Mouse (Mus musculus): Measurements from ENCODE around the gene Idh1.
A peak's percentile ranks its signal among the peaks of the same experiment; 100 is the strongest.
"Not testable (repeated sequence)": the region's sequence is repeated elsewhere in the genome, so short reads cannot be mapped to it uniquely, and the experiment has no call there.

The Idh1 gene

GRCm38 (mm10) chr1:65186287-65187073 lies at the start of gene Idh1, which contains the start of gene Pikfyve:
Idh1 (minus strand) TSS chr1:65186500.
Pikfyve (plus strand) TSS chr1:65186683.
- Histone ChIP-seq H3K36me3 (ENCODE audit: control insufficient read depth, insufficient read depth, low read length, poor library complexity, severe bottlenecking) (no peaks in the 10 kb centered on the region; the same call in 1 of the 2 replicates), H3K27me3 (ENCODE audit: control insufficient read depth, insufficient read depth, low read length, poor library complexity, severe bottlenecking) (no peaks in the 10 kb centered on the region)
- DNase-seq (ENCODE audit: low read depth, low spot score), result peak; percentile 98

- no peaks in the 10 kb centered on the region for H3K27me3 ChIP-seq (ENCODE audit: control insufficient read depth, insufficient read depth, low read length, poor library complexity, severe bottlenecking)
- peak; percentile 25 for DNase-seq (ENCODE audit: low read depth, low spot score)
- 0 out of 2 replicates have a peak, but pooled peaks cover 2% of the 10 kb centered on the region for H3K36me3 ChIP-seq (ENCODE audit: control insufficient read depth, insufficient read depth, low read length, poor library complexity, severe bottlenecking)
Observed at GRCm38 (mm10) chr1:65230566-65230965, 44.3 kb upstream of the Idh1 start.

- not testable (repeated sequence) for H3K27me3 ChIP-seq (ENCODE audit: control insufficient read depth, insufficient read depth, low read length, poor library complexity, severe bottlenecking); H3K36me3 ChIP-seq (ENCODE audit: control insufficient read depth, insufficient read depth, low read length, poor library complexity, severe bottlenecking)
- peak; percentile 33 for DNase-seq (ENCODE audit: low read depth, low spot score)
Observed at GRCm38 (mm10) chr1:65229768-65230167, 43.5 kb upstream of the Idh1 start.

- Histone ChIP-seq H3K36me3 (ENCODE audit: control insufficient read depth, insufficient read depth, low read length, poor library complexity, severe bottlenecking) (peaks cover 4% of the 10 kb centered on the region; the same call in 1 of the 2 replicates), H3K27me3 (ENCODE audit: control insufficient read depth, insufficient read depth, low read length, poor library complexity, severe bottlenecking) (no peaks in the 10 kb centered on the region)
- DNase-seq (ENCODE audit: low read depth, low spot score), result peak; percentile 72
Observed at GRCm38 (mm10) chr1:65227681-65228080, 41.4 kb upstream of the Idh1 start.

- DNase-seq (ENCODE audit: low read depth, low spot score), result no peak
- Histone ChIP-seq H3K27me3 (ENCODE audit: control insufficient read depth, insufficient read depth, low read length, poor library complexity, severe bottlenecking) (no peaks in the 10 kb centered on the region), H3K36me3 (ENCODE audit: control insufficient read depth, insufficient read depth, low read length, poor library complexity, severe bottlenecking) (peaks cover 8% of the 10 kb centered on the region; the same call in 1 of the 2 replicates)
Observed at GRCm38 (mm10) chr1:65223654-65224053, 37.4 kb upstream of the Idh1 start.

- Histone ChIP-seq H3K27me3 (ENCODE audit: control insufficient read depth, insufficient read depth, low read length, poor library complexity, severe bottlenecking) (no peaks in the 10 kb centered on the region), H3K36me3 (ENCODE audit: control insufficient read depth, insufficient read depth, low read length, poor library complexity, severe bottlenecking) (peaks cover 4% of the 10 kb centered on the region; the same call in 1 of the 2 replicates)
- no peak for DNase-seq (ENCODE audit: low read depth, low spot score)
Observed at GRCm38 (mm10) chr1:65217972-65218371, 31.7 kb upstream of the Idh1 start.

GRCm38 (mm10) chr1:65217567-65217966 lies 31.3 kb upstream of the Idh1 start:
- Histone ChIP-seq H3K27me3 (ENCODE audit: control insufficient read depth, insufficient read depth, low read length, poor library complexity, severe bottlenecking) (no peaks in the 10 kb centered on the region), H3K36me3 (ENCODE audit: control insufficient read depth, insufficient read depth, low read length, poor library complexity, severe bottlenecking) (peaks cover 4% of the 10 kb centered on the region; the same call in 1 of the 2 replicates)
- DNase-seq (ENCODE audit: low read depth, low spot score), result no peak

- DNase-seq (ENCODE audit: low read depth, low spot score), result no peak
- no peaks in the 10 kb centered on the region for H3K27me3 ChIP-seq (ENCODE audit: control insufficient read depth, insufficient read depth, low read length, poor library complexity, severe bottlenecking)
- H3K36me3 ChIP-seq (ENCODE audit: control insufficient read depth, insufficient read depth, low read length, poor library complexity, severe bottlenecking), result 0 out of 2 replicates have a peak, but pooled peaks cover 4% of the 10 kb centered on the region
Observed at GRCm38 (mm10) chr1:65213214-65213613, 26.9 kb upstream of the Idh1 start.

- H3K36me3 ChIP-seq (ENCODE audit: control insufficient read depth, insufficient read depth, low read length, poor library complexity, severe bottlenecking), result peaks cover 21% of the 10 kb centered on the region; the same call in 1 of the 2 replicates
- DNase-seq (ENCODE audit: low read depth, low spot score), result no peak
- H3K27me3 ChIP-seq (ENCODE audit: control insufficient read depth, insufficient read depth, low read length, poor library complexity, severe bottlenecking), result no peaks in the 10 kb centered on the region
Observed at GRCm38 (mm10) chr1:65204299-65204698, 18.0 kb upstream of the Idh1 start.

- Histone ChIP-seq H3K27me3 (ENCODE audit: control insufficient read depth, insufficient read depth, low read length, poor library complexity, severe bottlenecking) (no peaks in the 10 kb centered on the region), H3K36me3 (ENCODE audit: control insufficient read depth, insufficient read depth, low read length, poor library complexity, severe bottlenecking) (peaks cover 10% of the 10 kb centered on the region; the same call in 1 of the 2 replicates)
- no peak for DNase-seq (ENCODE audit: low read depth, low spot score)
Observed at GRCm38 (mm10) chr1:65198861-65199260, 12.6 kb upstream of the Idh1 start.

GRCm38 (mm10) chr1:65198425-65198824 lies 12.1 kb upstream of the Idh1 start:
- Histone ChIP-seq H3K36me3 (ENCODE audit: control insufficient read depth, insufficient read depth, low read length, poor library complexity, severe bottlenecking) (peaks cover 10% of the 10 kb centered on the region; the same call in 1 of the 2 replicates), H3K27me3 (ENCODE audit: control insufficient read depth, insufficient read depth, low read length, poor library complexity, severe bottlenecking) (no peaks in the 10 kb centered on the region)
- no peak for DNase-seq (ENCODE audit: low read depth, low spot score)

- H3K27me3 ChIP-seq (ENCODE audit: control insufficient read depth, insufficient read depth, low read length, poor library complexity, severe bottlenecking), result no peaks in the 10 kb centered on the region
- H3K36me3 ChIP-seq (ENCODE audit: control insufficient read depth, insufficient read depth, low read length, poor library complexity, severe bottlenecking), result peaks cover 4% of the 10 kb centered on the region
- no peak for DNase-seq (ENCODE audit: low read depth, low spot score)
Observed at GRCm38 (mm10) chr1:65193226-65193625, 6.9 kb upstream of the Idh1 start.

GRCm38 (mm10) chr1:65190172-65190571 lies 3.9 kb upstream of the Idh1 start:
- Histone ChIP-seq H3K27me3 (ENCODE audit: control insufficient read depth, insufficient read depth, low read length, poor library complexity, severe bottlenecking) (no peaks in the 10 kb centered on the region), H3K36me3 (ENCODE audit: control insufficient read depth, insufficient read depth, low read length, poor library complexity, severe bottlenecking) (no peaks in the 10 kb centered on the region; the same call in 1 of the 2 replicates)
- DNase-seq (ENCODE audit: low read depth, low spot score), result no peak

- no peak for DNase-seq (ENCODE audit: low read depth, low spot score)
- H3K27me3 ChIP-seq (ENCODE audit: control insufficient read depth, insufficient read depth, low read length, poor library complexity, severe bottlenecking), result no peaks in the 10 kb centered on the region
- no peaks in the 10 kb centered on the region; the same call in 1 of the 2 replicates for H3K36me3 ChIP-seq (ENCODE audit: control insufficient read depth, insufficient read depth, low read length, poor library complexity, severe bottlenecking)
Observed at GRCm38 (mm10) chr1:65187074-65187430, 752 bp upstream of the Idh1 start.

GRCm38 (mm10) chr1:65185524-65186205 lies 635 bp downstream of the Idh1 start:
- DNase-seq (ENCODE audit: low read depth, low spot score), result peak; percentile 6
- Histone ChIP-seq H3K27me3 (ENCODE audit: control insufficient read depth, insufficient read depth, low read length, poor library complexity, severe bottlenecking) (no peaks in the 10 kb centered on the region), H3K36me3 (ENCODE audit: control insufficient read depth, insufficient read depth, low read length, poor library complexity, severe bottlenecking) (no peaks in the 10 kb centered on the region; the same call in 1 of the 2 replicates)

All from splenic B cell, adult 2 months (primary cell).